Mouse (Mus musculus): Measurements from ENCODE around the gene Kif21b. TPM values are rescaled to one million over a fixed set of nuclear protein-coding genes. Genes with fewer than 3 reads are reported as not detected.

Gene Kif21b
- polyA plus RNA-seq, 1 experiment from 2014 or later, result 2.2 TPM

DNA sequence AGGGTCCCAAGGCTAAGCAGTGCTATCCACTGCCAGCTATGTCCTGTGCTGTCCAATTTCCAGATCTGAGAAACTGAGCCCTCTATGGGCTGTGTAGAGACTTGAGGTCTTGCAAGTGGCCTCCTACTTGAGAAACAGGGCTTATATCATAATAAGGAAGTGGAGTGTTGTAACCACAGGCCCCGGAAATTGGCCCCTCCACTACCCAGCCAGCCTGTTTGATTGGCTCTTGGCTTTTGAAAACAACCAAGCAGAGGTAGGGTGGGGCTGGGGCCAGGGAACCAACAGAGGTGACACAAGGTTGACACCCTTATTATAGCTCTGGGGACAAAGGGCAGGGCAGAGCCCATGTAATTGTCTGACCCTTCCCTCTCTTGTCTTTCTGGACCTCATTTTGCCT, 3.9 kb downstream of the Kif21b start:
- Histone ChIP-seq H3K9ac (replicated peaks; ENCODE audit: low read length) (no peak overlapping the region), H3K36me3 (ENCODE audit: insufficient read depth, low read length) (no peaks in the 10 kb centered on the region), H3K4me2 (replicated peaks; ENCODE audit: low read depth, low read length) (no peak overlapping the region), H3K9me3 (ENCODE audit: low read length) (no peaks in the 10 kb centered on the region), H3K27ac (ENCODE audit: low read length) (no peak overlapping the region), H3K4me3 (ENCODE audit: low read length) (no peak overlapping the region), H3K27me3 (ENCODE audit: insufficient read depth, low read length) (no peaks in the 10 kb centered on the region), H3K4me1 (ENCODE audit: insufficient read depth, low read length) (peaks cover 89% of the 10 kb centered on the region)
- 25% methylated on average over 1 of the region's 1 CpGs for WGBS
- ATAC-seq (ENCODE audit: low FRiP score, low TSS enrichment), result no peak

DNA sequence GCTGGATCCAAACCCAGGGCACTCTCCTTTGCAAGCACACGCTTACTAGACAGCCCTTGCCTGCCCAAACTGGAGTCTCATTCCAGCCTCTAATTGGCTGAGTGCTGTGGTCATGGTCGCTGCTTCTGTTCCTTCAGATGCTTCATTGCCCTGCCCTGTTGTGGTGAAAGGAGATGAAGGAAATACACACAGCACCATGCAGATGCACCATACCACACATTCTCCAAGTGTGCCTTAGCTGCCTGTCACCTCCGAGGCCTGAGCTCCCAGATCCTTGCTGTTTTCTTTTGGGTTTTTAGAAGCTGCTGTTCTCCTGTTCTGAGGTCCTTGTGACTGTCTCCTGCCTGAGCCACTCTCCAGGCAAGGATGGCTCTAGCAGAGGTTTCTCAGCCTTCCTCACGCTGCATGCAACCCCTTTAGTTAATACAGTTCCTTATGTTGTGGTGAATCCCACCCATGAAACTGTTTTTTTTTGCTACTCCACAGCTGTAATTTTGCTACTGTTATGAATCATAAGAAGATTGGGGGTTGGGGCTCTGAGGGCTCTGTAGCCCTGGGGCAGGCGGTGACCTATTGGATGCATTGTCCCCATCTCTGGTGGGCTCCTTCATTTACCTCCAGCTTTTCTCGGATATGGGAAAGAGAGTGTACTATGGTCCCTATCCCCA, 4.7 kb downstream of the Kif21b start:
- Histone ChIP-seq H3K27me3 (ENCODE audit: insufficient read depth, low read length) (no peaks in the 10 kb centered on the region), H3K4me2 (replicated peaks; ENCODE audit: low read depth, low read length) (no peak overlapping the region), H3K4me3 (ENCODE audit: low read length) (no peak overlapping the region), H3K27ac (ENCODE audit: low read length) (no peak overlapping the region), H3K9ac (replicated peaks; ENCODE audit: low read length) (peak overlapping the region; percentile 39), H3K9me3 (ENCODE audit: low read length) (no peaks in the 10 kb centered on the region), H3K4me1 (ENCODE audit: insufficient read depth, low read length) (peaks cover 89% of the 10 kb centered on the region), H3K36me3 (ENCODE audit: insufficient read depth, low read length) (no peaks in the 10 kb centered on the region)
- ATAC-seq (ENCODE audit: low FRiP score, low TSS enrichment), result no peak
- 67% methylated on average over 6 of the region's 6 CpGs for WGBS

DNA sequence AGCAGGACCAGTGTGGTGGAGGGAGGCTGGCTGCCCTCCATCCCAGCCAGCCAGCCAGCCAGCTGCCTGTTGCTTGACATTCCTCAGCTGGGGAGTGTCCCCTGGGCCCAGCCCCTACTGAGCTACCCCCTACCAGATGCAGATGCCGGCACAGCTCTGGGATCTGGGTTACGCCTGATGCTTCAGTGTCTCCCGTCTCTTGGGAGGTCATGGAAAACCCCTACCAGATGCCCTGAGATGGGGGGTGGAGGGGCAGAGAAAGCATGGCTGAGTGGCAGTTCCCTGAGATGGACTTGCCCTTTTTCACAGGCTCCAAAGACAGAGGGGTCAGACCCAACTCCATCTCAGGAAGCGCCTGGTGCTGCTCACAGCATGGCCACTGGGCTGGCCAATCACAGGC, 5.4 kb downstream of the Kif21b start:
- WGBS, result 47% methylated on average over 4 of the region's 4 CpGs

DNA sequence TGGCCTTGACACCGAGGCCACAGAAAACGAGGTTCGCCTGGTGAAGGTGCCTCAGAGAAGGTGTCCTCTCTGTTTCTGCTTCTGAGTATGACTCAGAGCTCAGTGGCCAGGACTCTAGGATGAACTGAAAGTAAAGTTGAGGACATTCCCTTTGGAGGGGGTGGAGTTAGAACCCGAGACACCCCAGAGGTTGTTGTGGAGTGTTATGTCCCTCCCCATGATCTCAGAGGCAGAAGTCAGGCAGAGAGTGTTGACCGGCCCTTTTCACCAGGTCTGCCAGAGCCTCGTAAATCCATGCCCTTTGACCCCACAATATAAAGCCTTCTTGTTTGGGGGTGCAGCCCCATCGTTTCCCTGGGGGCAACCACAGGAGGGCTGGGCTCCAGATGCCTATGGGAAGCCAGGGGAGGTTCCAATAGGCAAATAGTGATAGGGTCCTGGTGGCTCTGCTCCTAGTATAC, 5.9 kb downstream of the Kif21b start:
- WGBS, result 33% methylated on average over 7 of the region's 7 CpGs
- Histone ChIP-seq H3K36me3 (ENCODE audit: insufficient read depth, low read length) (no peaks in the 10 kb centered on the region), H3K27ac (ENCODE audit: low read length) (peak overlapping the region; percentile 55; the same call in 1 of the 2 replicates), H3K9me3 (ENCODE audit: low read length) (no peaks in the 10 kb centered on the region), H3K4me2 (replicated peaks; ENCODE audit: low read depth, low read length) (no peak overlapping the region), H3K4me3 (ENCODE audit: low read length) (no peak overlapping the region), H3K9ac (replicated peaks; ENCODE audit: low read length) (no peak overlapping the region), H3K27me3 (ENCODE audit: insufficient read depth, low read length) (no peaks in the 10 kb centered on the region), H3K4me1 (ENCODE audit: insufficient read depth, low read length) (peaks cover 84% of the 10 kb centered on the region)
- no peak for ATAC-seq (ENCODE audit: low FRiP score, low TSS enrichment)

More for the DNA sequence above, 5.4 kb downstream of the Kif21b start:
- no peak overlapping the region for H3K9ac ChIP-seq (replicated peaks; ENCODE audit: low read length)
- no peaks in the 10 kb centered on the region for H3K36me3 ChIP-seq (ENCODE audit: insufficient read depth, low read length)
- no peak for ATAC-seq (ENCODE audit: low FRiP score, low TSS enrichment)
- H3K4me3 ChIP-seq (ENCODE audit: low read length), result no peak overlapping the region
- no peaks in the 10 kb centered on the region for H3K9me3 ChIP-seq (ENCODE audit: low read length)
- no peaks in the 10 kb centered on the region for H3K27me3 ChIP-seq (ENCODE audit: insufficient read depth, low read length)
- H3K4me2 ChIP-seq (replicated peaks; ENCODE audit: low read depth, low read length), result no peak overlapping the region
- no peak overlapping the region for H3K27ac ChIP-seq (ENCODE audit: low read length)
- peaks cover 89% of the 10 kb centered on the region for H3K4me1 ChIP-seq (ENCODE audit: insufficient read depth, low read length)

DNA sequence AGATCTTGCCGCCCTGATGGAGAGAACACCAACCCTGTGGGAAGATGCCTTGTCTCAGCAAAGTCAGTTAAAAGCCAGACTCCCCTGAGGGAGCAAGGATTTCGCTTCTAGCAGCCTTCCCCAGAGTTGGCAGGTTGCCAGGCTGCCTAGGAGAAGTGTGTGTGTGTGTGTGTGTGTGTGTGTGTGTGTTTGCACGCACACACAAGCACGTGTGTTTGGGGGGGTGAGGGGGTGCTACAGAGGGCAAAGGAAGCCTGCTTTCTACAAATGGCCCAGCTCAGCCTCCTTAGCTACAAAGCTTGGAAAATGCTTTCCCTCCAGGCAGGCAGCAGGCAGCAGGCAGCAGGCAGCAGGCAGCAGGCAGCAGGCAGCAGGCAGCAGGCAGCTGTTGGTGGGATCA, 6.4 kb downstream of the Kif21b start:
- 3% methylated on average over 4 of the region's 4 CpGs for WGBS
- H3K9ac ChIP-seq (replicated peaks; ENCODE audit: low read length), result no peak overlapping the region
- ATAC-seq (ENCODE audit: low FRiP score, low TSS enrichment), result no peak
- no peak overlapping the region for H3K4me3 ChIP-seq (ENCODE audit: low read length)
- H3K4me2 ChIP-seq (replicated peaks; ENCODE audit: low read depth, low read length), result no peak overlapping the region
- peaks cover 81% of the 10 kb centered on the region for H3K4me1 ChIP-seq (ENCODE audit: insufficient read depth, low read length)
- H3K27me3 ChIP-seq (ENCODE audit: insufficient read depth, low read length), result no peaks in the 10 kb centered on the region
- no peaks in the 10 kb centered on the region for H3K9me3 ChIP-seq (ENCODE audit: low read length)
- no peaks in the 10 kb centered on the region for H3K36me3 ChIP-seq (ENCODE audit: insufficient read depth, low read length)
- H3K27ac ChIP-seq (ENCODE audit: low read length), result peak overlapping the region; percentile 55; the same call in 1 of the 2 replicates

DNA sequence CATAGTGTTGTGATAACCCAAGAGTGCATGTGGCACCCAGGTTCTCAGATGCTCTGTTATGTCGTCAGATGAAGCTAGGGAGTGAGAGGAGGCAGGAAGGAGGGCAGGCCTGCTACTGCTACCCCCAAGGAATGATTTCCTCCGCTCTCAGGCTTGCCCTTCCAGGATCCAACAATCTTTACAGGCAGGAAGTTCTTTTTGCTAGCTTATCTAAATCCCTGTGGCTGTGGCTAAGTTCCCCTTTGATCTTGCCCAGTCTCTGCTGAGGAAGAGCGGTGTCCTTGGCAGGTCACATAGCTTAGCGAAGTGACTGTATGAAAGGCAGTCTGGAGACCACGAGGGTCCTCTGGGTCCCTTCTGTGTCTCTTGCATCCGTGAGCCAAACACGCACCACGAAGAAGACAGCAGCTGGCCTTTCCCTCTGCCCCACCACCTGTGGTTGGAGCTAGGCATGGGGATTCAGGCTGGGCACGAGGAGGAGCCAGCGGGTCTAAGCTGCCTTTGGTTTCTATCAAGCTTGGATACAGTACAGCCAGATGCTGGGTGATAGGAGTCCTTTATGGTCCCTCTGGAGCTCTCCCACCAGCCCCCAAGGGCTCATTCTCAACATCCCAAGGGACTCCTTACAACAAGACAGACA, 7.1 kb downstream of the Kif21b start:
- H3K4me2 ChIP-seq (replicated peaks; ENCODE audit: low read depth, low read length), result no peak overlapping the region

DNA sequence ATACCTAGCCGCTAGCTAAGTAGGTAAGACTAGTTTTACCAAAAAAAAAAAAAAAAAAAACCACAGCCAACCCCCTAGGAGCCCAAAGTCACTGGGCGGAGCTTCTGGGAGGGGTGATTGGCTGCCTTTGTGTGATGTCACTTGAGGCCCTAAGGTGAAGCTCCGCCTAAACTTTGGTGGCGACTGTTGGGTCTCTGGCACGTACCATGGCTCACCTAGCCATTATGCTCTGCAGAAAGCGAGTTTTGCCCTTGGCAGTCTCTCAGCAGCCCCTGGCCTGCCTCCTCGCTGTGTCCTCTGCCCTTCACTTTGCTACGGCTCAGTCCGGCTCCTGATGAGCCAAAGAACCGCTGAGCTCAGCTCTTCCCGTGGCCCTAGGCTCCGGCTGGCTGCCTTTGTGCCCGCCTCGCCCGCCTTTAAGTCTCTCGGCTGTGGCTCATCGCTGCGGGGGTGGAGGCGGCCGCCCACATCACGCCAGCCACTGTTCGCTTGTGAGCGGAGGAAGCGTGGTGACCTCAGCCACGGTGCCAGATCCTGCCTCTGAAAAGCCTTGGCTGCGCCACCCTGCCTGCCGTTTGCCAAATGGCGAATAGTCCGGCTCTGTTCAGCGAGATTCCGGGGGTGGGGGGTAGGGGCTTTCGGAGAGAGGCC, 8.9 kb downstream of the Kif21b start:
- peak; percentile 72 for ATAC-seq (ENCODE audit: low FRiP score, low TSS enrichment)
- WGBS, result 1% methylated on average over 32 of the region's 32 CpGs
- peak overlapping the region; percentile 71 for H3K4me2 ChIP-seq (replicated peaks; ENCODE audit: low read depth, low read length)
- H3K27me3 ChIP-seq (ENCODE audit: insufficient read depth, low read length), result no peaks in the 10 kb centered on the region
- H3K4me1 ChIP-seq (ENCODE audit: insufficient read depth, low read length), result peaks cover 59% of the 10 kb centered on the region
- H3K9ac ChIP-seq (replicated peaks; ENCODE audit: low read length), result peak overlapping the region; percentile 67
- H3K36me3 ChIP-seq (ENCODE audit: insufficient read depth, low read length), result no peaks in the 10 kb centered on the region; the same call in 1 of the 2 replicates
- no peaks in the 10 kb centered on the region for H3K9me3 ChIP-seq (ENCODE audit: low read length)
- peak overlapping the region; percentile 51 for H3K4me3 ChIP-seq (ENCODE audit: low read length)
- peak overlapping the region; percentile 77 for H3K27ac ChIP-seq (ENCODE audit: low read length)

More for the DNA sequence above, 7.1 kb downstream of the Kif21b start:
- Histone ChIP-seq H3K9me3 (ENCODE audit: low read length) (no peaks in the 10 kb centered on the region), H3K27me3 (ENCODE audit: insufficient read depth, low read length) (no peaks in the 10 kb centered on the region), H3K4me1 (ENCODE audit: insufficient read depth, low read length) (peaks cover 77% of the 10 kb centered on the region), H3K27ac (ENCODE audit: low read length) (peak overlapping the region; percentile 55), H3K36me3 (ENCODE audit: insufficient read depth, low read length) (no peaks in the 10 kb centered on the region), H3K4me3 (ENCODE audit: low read length) (no peak overlapping the region), H3K9ac (replicated peaks; ENCODE audit: low read length) (0 out of 2 replicates have a peak overlapping the region, but pooled peaks have one; percentile 1)
- WGBS, result 42% methylated on average over 10 of the region's 10 CpGs
- ATAC-seq (ENCODE audit: low FRiP score, low TSS enrichment), result no peak

DNA sequence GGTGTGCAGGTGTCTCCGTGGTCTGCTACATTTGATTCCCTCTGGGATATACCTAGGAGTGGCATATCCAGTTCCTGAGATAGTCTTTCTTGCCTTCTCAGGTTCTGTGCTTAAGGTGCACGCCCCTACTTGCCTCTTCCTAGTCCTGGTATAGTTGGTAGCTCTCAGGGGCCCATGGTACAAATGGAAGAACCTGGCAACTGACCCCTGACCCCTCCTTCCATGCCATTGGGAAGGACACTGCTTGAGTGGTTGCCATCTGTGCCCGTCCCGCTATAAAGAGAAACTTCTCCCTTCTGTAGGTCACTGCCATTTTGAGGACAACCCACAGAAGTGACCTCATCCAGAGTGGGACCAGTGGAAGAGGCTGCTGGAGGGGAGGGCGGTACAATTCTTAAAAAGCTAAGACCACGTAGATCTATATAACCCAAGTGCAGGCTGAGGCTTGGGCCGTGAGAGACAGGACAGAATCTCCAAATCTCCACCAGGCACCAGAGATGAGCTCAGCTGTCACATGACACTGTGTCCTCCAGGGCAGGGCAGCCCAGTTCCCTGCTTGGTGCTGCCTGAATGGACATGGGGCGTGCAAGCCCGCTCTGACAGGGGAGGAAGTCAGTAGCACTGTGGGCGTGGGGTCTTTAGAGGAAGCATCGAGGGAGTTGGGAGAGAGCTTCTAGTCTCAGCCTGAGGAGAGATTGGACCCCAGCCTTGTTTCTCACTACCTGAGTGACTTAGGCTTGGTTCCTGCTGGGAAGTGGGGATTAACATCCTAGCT, 10.2 kb downstream of the Kif21b start:
- H3K4me1 ChIP-seq (ENCODE audit: insufficient read depth, low read length), result peaks cover 48% of the 10 kb centered on the region
- WGBS, result 76% methylated on average over 11 of the region's 11 CpGs
- H3K36me3 ChIP-seq (ENCODE audit: insufficient read depth, low read length), result no peaks in the 10 kb centered on the region; the same call in 1 of the 2 replicates
- no peak overlapping the region for H3K4me2 ChIP-seq (replicated peaks; ENCODE audit: low read depth, low read length)
- no peak overlapping the region for H3K9ac ChIP-seq (replicated peaks; ENCODE audit: low read length)
- H3K9me3 ChIP-seq (ENCODE audit: low read length), result no peaks in the 10 kb centered on the region
- no peaks in the 10 kb centered on the region for H3K27me3 ChIP-seq (ENCODE audit: insufficient read depth, low read length)
- H3K4me3 ChIP-seq (ENCODE audit: low read length), result no peak overlapping the region
- H3K27ac ChIP-seq (ENCODE audit: low read length), result no peak overlapping the region
- ATAC-seq (ENCODE audit: low FRiP score, low TSS enrichment), result no peak

DNA sequence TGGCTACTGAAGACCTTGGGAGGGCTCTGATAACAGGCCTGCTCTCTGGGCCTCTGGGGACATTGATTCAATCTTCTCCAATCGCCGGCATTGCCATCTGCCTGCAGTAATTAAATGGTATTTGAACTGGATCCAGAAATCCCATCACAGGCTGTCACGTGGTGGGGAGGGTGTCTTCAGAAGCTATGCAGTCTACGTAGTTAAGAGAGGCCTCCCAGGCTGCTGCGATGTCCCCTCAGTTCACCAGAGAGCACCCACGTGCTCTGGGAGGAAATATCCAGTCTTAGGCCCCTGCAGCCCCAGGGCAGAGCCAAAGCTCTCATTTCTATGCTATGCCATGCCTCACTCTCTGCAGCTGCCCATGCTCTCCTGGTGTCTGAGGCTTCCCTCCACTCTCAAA, 11.1 kb downstream of the Kif21b start:
- H3K27me3 ChIP-seq (ENCODE audit: insufficient read depth, low read length), result no peaks in the 10 kb centered on the region
- no peak overlapping the region for H3K4me3 ChIP-seq (ENCODE audit: low read length)
- no peaks in the 10 kb centered on the region; the same call in 1 of the 2 replicates for H3K36me3 ChIP-seq (ENCODE audit: insufficient read depth, low read length)
- peaks cover 39% of the 10 kb centered on the region for H3K4me1 ChIP-seq (ENCODE audit: insufficient read depth, low read length)
- no peaks in the 10 kb centered on the region for H3K9me3 ChIP-seq (ENCODE audit: low read length)
- H3K27ac ChIP-seq (ENCODE audit: low read length), result no peak overlapping the region
- ATAC-seq (ENCODE audit: low FRiP score, low TSS enrichment), result no peak
- H3K9ac ChIP-seq (replicated peaks; ENCODE audit: low read length), result no peak overlapping the region
- 47% methylated on average over 6 of the region's 6 CpGs for WGBS
- no peak overlapping the region for H3K4me2 ChIP-seq (replicated peaks; ENCODE audit: low read depth, low read length)
